Mouse (Mus musculus) T-cell, adult 2 months (primary cell): ENCODE measurements around the gene Tmem190.

Source experiments
- DNase-seq: peaks from one replicate; pipeline ENCODE4 v3.0.0; 2022; ENCODE audit warnings: low spot score

Tmem190 gene

DNA sequence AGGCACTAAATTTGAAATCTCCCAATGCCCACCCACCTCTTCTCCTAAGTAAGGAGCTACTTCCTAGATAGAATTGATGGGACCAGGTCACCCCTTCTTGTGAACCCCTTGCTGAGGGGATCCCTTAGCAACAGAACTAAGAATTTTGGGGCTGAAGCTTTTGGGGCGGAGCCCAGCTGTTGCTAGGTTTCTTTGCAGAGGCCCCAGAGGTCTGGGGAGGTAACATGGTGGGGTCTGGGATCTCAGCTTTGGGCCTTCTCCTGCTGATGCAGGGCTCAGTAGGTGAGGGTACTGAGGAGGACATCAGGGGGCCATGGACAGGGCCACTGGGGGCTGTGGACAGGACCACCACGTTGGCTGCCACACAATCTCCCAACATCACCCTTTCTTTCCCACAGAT, at the start of gene Tmem190, which contains the start of gene Il11:
Tmem190 (plus strand) TSS at position 179 of the 400 bp plus-strand sequence.
Il11 (minus strand) TSS at position 101 of the 400 bp plus-strand sequence.
- DNase-seq = no peak

DNA sequence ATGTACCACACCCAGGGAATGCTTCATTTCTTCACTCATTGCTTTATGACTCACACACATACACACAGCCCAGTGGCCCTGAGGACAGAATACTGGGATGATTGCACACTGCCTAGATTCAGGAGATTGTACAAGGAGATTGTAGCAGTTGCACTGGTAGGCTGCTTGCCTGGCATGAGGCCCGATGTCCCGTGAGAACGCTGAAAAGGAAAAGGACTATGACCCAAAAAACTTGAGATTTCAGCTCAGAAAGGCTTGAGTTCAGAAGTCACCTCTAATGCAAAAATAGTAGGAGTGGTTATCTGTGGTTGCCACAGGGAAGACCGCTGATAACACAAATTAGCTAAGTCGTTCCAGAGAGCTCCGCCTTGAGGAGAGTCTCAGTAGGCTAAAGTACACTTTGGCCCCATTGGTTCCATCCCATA, 49.8 kb upstream of the Tmem190 start:
- DNase-seq = no peak

DNA sequence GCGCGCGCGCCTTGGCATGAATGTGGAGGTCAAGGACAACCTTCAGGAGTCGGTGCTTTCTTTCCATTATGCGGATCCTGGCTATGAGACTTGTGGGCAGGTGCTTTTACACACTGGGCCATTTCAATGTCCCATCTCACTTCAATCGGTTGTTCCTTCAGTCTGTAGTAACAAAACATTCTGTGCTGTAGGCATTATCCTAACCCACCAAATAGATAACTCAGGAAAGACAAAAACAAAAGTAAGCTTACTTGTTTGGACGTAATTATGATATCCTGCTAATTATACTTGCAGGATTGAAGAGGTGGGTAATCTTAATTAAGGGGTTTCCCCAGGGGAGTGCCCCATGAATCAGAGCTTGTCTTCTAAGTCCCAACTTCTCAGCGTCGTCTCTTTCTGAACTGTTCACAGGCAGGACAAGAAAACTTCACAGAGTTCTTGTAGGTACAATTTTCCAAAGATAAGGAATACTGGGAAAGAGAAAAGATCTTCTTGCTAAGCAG, 43.6 kb upstream of the Tmem190 start:
- DNase-seq = no peak

DNA sequence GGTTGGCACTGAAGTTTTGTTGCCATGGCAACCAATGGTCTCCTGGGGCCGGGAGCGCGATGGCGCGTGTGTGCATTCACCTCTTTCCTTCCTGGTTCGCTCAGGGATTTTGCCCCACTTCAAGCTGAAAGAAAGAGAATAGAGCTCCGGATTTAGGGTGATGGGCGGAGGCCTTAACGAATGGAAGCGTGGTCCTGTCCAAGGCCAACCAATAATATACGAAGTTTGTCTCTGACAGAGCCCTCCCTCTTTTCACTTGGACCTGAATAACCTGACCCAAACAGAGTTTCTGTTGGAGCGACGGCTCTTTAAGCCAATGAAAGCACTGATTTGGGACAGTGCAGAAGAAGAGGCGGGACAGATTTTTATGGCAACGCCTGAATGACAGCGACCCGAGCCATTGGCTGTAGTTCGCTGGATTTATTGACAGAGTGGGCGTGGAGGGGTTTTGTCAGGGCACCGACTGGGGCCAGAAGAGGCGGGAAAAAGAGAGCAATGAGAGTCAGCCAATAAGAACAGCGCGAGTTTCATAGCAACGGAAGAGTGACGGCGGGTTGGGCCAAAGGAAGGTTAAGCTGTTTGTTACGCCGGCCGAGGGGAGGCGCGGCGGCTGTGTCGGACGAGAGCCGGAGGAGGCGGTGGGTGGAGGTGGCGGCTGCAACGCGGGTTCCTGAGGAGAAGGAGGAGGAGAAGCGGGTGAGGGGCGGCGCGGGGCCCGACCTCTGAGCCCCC, 43.0 kb upstream of the Tmem190 start, which contains the start of gene Kmt5c:
Kmt5c (plus strand) TSS at position 572 of the 732 bp plus-strand sequence.
- DNase-seq = peak; percentile 99

- no peak for DNase-seq
Observed at GRCm38 (mm10) chr7:4740309-4740727, 42.4 kb upstream of the Tmem190 start.

DNA sequence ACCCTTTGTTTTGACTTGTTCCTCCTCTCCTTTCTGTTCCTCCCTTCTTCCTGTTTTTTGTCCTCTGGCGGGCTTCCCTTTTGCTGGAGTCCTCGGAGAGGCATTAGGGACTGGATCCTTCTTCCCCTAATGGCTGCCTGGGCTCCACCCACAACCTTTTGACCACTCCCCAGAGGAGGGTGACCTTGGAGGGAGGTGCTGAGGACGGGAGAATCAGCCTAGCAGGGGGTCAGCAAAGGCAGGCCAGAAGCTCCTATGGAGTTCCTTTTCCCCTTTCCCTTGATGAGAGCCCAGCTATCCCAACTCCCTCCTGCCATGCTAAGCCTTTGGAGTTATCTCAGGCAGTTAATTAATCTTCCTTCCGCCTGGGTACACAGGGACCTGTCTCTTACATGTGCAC, 41.6 kb upstream of the Tmem190 start:
- no peak for DNase-seq

DNA sequence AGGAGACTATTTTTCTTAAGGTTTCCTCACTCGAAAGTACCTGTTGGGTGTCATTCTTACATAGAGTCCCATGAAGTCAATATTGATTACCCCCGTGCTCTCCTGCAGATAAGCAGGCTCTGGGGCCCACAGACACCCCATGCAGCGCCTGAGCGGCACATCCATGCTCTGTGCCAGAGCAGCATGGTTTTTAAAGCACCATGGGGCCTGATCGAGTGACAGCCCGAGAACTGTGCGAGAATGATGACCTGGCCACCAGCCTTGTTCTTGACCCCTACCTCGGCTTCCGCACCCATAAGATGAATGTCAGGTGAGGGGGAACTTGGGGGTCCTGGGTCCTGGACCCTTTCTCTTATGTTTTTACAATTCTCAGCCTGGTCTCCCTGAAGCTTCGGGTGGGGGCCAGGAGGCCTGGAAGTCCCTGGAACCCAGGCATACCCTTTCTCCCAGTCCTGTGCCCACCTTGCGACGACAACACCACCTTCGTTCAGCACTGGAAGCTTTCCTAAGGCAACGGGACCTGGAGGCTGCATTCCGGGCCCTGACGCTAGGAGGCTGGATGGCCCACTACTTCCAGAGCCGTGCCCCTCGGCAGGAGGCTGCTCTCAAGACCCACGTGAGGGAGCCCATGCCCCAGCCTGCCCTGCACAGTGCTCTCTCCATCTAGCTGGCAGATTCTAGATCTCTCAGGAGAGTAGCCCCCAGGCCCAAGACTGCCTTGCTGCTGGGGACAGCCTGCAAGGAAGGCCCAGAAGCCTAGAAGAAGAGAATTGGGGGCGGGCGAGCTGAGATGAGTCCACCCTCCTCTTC, 40.9 kb upstream of the Tmem190 start:
- DNase-seq = no peak

DNA sequence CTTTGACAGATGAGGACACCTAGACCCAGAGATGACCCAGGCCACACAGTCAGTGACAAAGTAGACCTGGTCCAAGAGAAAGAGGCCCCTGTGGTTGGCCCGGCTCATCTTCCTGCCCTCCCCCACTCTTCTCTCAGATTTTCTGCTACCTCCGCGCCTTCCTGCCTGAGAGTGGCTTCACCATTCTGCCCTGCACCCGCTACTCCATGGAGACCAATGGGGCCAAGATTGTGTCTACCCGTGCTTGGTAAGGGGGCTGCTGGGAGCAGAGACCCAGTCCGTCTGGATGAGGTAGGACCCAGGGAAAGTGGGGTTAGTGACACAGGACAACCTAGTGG, 40.3 kb upstream of the Tmem190 start:
- no peak for DNase-seq

GRCm38 (mm10) chr7:4743354-4743753, 39.4 kb upstream of the Tmem190 start:
- DNase-seq = no peak

DNA sequence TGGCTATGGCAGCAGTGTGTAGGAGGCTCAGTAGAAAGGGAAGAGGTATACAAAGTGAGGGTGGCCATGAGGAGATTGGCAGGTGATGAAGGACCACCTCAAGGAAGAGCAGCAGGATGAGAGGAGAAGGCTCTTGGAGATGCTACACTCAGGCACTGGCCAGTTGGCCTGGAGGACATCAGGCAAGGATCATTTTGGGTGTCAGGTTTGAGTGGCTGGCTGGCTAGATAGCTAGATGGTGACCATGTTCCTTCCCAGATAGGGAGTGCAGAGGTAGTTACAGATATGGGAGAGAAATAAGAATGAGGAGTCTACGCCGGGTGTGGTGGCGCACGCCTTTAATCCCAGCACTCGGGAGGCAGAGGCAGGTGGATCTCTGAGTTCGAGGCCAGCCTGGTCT, 37.9 kb upstream of the Tmem190 start:
- DNase-seq = no peak

GRCm38 (mm10) chr7:4746326-4746980, 36.3 kb upstream of the Tmem190 start:
- DNase-seq = no peak

GRCm38 (mm10) chr7:4747156-4747899, 35.4 kb upstream of the Tmem190 start:
- DNase-seq = no peak

- DNase-seq = no peak
Observed at GRCm38 (mm10) chr7:4748321-4748720, 34.4 kb upstream of the Tmem190 start.

- no peak for DNase-seq
Observed at GRCm38 (mm10) chr7:4749169-4749568, 33.6 kb upstream of the Tmem190 start.

DNA sequence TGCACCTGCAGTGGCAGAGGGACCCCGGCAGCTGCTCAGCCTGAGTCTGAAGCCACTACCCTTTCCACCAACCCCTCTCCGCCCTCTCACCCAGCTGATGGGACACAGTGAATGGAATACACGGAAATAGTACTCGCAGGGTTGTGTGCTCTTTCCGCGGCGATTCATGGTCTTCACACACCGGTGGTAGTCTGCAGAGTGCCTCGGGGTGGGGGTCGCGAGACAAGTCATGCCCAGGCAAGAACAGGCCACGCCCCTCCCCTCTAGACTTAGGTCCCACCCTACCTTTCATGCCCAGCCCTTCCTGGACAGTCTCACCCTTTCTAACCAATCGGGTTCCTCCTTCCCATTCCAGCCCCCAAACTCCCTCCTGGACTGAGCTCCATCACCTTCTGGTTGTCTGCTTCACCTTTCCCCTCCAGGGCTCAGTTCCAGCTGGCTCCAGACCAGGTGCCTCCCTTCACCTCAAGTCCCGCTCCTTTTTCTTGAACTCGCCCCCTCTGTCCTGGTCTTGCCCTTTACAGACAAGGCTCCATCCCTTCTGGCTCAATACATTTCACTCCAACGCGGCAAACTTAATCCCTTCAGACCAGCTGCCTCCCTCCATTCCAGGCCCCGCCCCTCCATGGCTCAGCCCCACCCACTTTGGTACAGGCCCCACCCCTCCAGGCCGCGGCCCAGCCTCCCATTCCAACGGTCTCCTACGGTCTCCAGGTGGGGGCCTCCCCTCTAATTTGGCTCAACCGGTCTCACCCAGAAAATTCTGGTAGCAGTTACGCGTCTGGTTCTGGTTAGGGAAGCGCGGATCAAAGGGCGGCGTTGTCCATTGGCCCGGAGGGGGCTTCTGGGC, 30.5 kb upstream of the Tmem190 start:
- DNase-seq = no peak

DNA sequence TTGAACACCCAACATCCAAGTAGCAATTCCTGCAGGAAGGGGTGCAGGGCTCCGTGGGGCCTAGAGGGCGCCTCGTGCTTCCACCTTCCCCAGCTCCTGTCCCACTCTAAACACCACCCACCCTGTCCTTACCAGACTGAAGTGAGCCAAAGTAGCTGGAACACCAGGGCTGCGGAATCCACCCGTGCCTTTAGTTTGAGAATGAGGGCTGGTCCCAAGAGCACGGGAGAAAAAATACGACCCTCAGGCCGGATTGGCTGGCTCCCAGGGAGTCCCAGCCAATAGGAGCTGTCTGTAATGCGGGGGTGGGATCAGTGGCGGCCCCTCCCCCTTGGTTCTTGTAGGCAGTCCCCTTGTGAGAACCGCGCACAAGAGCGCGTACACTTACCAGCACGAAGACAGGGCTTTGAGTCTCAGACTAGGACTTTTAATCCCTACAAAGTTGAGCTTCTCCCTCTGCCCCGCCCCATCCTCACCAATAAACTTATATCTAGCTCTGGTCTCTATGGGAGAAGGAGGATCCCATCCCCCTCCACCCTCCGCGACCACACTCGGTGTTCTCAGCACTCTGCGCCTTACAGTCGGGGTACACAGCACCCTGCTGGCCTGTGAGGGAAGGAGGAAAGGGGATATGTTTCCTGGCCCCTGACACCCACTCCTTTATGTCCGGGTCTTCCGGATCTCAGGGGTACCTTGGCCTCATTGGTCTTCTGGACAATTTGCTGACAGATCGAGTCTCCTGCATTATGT, 29.7 kb upstream of the Tmem190 start, which contains the start of gene Cox6b2:
Cox6b2 (minus strand) TSS at position 274 of the 750 bp plus-strand sequence.
- DNase-seq = peak; percentile 71

DNA sequence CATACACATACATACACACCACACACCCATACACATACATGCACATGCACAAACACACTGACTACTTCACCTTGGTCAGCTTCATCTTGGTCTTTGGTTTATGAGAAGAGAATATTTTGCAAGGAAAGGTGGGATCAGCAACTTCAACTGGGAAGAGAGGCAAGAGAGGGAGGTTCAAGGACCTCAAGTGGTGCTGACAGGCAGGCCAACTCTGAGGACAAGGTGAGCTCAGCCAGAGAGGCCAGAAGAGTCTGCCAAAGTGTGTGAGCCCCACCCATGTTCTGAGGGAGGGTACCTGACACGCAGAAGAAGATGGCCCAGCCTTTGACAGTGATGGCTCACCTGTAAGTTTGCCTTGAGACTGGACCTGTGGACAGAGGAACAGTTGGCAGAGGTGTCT, 23.1 kb upstream of the Tmem190 start:
- no peak for DNase-seq

DNA sequence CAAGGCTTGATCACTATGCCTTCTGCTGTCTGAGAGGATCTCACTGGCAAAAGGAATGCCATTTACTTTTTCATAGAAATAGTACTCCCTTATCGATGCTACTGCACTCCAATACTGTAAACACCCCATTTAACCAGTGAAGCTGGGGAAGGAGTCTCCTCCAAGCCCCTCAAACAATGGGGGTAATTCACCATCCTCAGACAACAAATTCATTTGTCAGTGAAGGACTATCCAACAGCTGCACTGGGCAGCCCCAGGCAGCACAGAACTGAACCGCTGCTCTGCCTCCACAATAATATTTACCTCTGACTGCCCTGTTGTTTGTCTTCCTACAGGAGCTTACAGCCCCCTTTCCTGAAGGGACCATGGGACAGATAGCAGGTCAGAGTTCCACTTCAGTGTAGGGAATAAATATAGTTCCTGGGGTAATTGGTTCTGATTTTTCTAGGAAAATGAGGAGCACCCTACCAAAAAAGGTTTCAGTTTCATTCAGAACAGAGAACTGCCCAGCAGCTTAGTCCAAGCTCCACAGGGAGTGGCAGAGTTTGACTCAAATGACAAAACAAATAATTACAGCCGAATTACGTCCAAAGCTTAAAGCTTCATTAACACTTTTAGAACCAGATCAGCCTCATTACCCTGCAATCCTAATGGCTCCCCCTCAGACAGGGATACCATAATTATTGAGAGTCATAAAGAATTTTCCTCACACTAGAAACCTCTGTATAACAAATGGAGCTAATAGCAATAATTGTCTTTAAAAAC, 17.6 kb upstream of the Tmem190 start:
- no peak for DNase-seq

- no peak for DNase-seq
Observed at GRCm38 (mm10) chr7:4771202-4771601, 11.5 kb upstream of the Tmem190 start, which contains the start of gene Fam71e2. Fam71e2 (minus strand) TSS chr7:4771302.
